Mouse (Mus musculus): ENCODE results near the gene Lrrc74a. TPM values are rescaled to one million over a fixed set of nuclear protein-coding genes. Genes with fewer than 3 reads are reported as not detected.

Gene Lrrc74a
- polyA plus RNA-seq, 1 experiment = not detected

GRCm38 (mm10) chr12:86693389-86693788 is 40.8 kb upstream of the Lrrc74a start:
- Histone ChIP-seq H3K27me3 (ENCODE audit: control insufficient read depth, insufficient read depth, insufficient read length) (no peaks in the 10 kb centered on the region), H3K79me2 (ENCODE audit: control insufficient read depth, insufficient read depth) (no peaks in the 10 kb centered on the region), H3K36me3 (ENCODE audit: control insufficient read depth, insufficient read depth) (no peaks in the 10 kb centered on the region), H3K4me2 (ENCODE audit: low read depth) (no peak overlapping the region), H3ac (ENCODE audit: control insufficient read depth, insufficient read length) (no peak overlapping the region), H3K4me3 (no peak overlapping the region)
- TF ChIP-seq MYOD1 (IDR thresholded peaks at IDR 0.05; ENCODE audit: control insufficient read depth in 1 of 3, insufficient read length in 2 of 3, low read depth in 2 of 3) (no peak), TCF12 (IDR thresholded peaks at IDR 0.05; ENCODE audit: insufficient read depth, poor library complexity, severe bottlenecking) (no peak), SRF (IDR thresholded peaks at IDR 0.05; ENCODE audit: control insufficient read depth, insufficient read length, low read depth) (no peak), MYOG (IDR thresholded peaks at IDR 0.05; ENCODE audit: control insufficient read depth in 1 of 3, insufficient read depth in 1 of 3, insufficient read length in 2 of 3, low read depth in 2 of 3) (no peak), TCF3 (IDR thresholded peaks at IDR 0.05; ENCODE audit: insufficient read length, low read depth) (no peak), USF1 (IDR thresholded peaks at IDR 0.05; ENCODE audit: low read depth) (no peak), POLR2AphosphoS2 (IDR thresholded peaks at IDR 0.05; ENCODE audit: insufficient read length, low read depth) (no peak), MAX (IDR thresholded peaks at IDR 0.05; ENCODE audit: low read depth) (no peak), E2F4 (IDR thresholded peaks at IDR 0.05; ENCODE audit: insufficient read depth) (no peak)

GRCm38 (mm10) chr12:86694441-86694840 is 39.7 kb upstream of the Lrrc74a start:
- no peak overlapping the region for H3ac ChIP-seq (ENCODE audit: control insufficient read depth, insufficient read length)
- peak overlapping the region; percentile 6 for H3K4me2 ChIP-seq (ENCODE audit: low read depth)
- H3K4me3 ChIP-seq = no peak overlapping the region
- no peaks in the 10 kb centered on the region for H3K79me2 ChIP-seq (ENCODE audit: control insufficient read depth, insufficient read depth)
- no peaks in the 10 kb centered on the region for H3K36me3 ChIP-seq (ENCODE audit: control insufficient read depth, insufficient read depth)
- TF ChIP-seq MYOD1 (IDR thresholded peaks at IDR 0.05; ENCODE audit: control insufficient read depth in 1 of 3, insufficient read length in 2 of 3, low read depth in 2 of 3) = no peak
- no peak for TF ChIP-seq MAX (IDR thresholded peaks at IDR 0.05; ENCODE audit: low read depth)
- no peak for TF ChIP-seq REST (IDR thresholded peaks at IDR 0.05; ENCODE audit: insufficient read depth, insufficient read length)
- no peak for TF ChIP-seq E2F4 (IDR thresholded peaks at IDR 0.05; ENCODE audit: insufficient read depth)
- no peak for TF ChIP-seq TCF12 (IDR thresholded peaks at IDR 0.05; ENCODE audit: insufficient read depth, poor library complexity, severe bottlenecking)
- TF ChIP-seq POLR2A (IDR thresholded peaks at IDR 0.05; ENCODE audit: insufficient read length, low read depth) = no peak
- no peak for TF ChIP-seq USF1 (IDR thresholded peaks at IDR 0.05; ENCODE audit: low read depth)
- TF ChIP-seq TCF3 (IDR thresholded peaks at IDR 0.05; ENCODE audit: insufficient read length, low read depth) = no peak
- no peak for TF ChIP-seq CEBPB (IDR thresholded peaks at IDR 0.05; ENCODE audit: insufficient read depth, poor library complexity, severe bottlenecking)
- no peak for TF ChIP-seq SRF (IDR thresholded peaks at IDR 0.05; ENCODE audit: control insufficient read depth, insufficient read length, low read depth)
- no peak for TF ChIP-seq POLR2AphosphoS2 (IDR thresholded peaks at IDR 0.05; ENCODE audit: insufficient read length, low read depth)
- no peak for TF ChIP-seq MYOG (IDR thresholded peaks at IDR 0.05; ENCODE audit: control insufficient read depth in 1 of 3, insufficient read depth in 1 of 3, insufficient read length in 2 of 3, low read depth in 2 of 3)
- H3K27me3 ChIP-seq (ENCODE audit: control insufficient read depth, insufficient read depth, insufficient read length) = no peaks in the 10 kb centered on the region

- Histone ChIP-seq H3K27me3 (ENCODE audit: control insufficient read depth, insufficient read depth, insufficient read length) (no peaks in the 10 kb centered on the region), H3ac (ENCODE audit: control insufficient read depth, insufficient read length) (no peak overlapping the region), H3K79me2 (ENCODE audit: control insufficient read depth, insufficient read depth) (no peaks in the 10 kb centered on the region), H3K4me3 (no peak overlapping the region), H3K36me3 (ENCODE audit: control insufficient read depth, insufficient read depth) (no peaks in the 10 kb centered on the region), H3K4me2 (ENCODE audit: low read depth) (no peak overlapping the region)
- TF ChIP-seq TCF12 (IDR thresholded peaks at IDR 0.05; ENCODE audit: insufficient read depth, poor library complexity, severe bottlenecking) (no peak), E2F4 (IDR thresholded peaks at IDR 0.05; ENCODE audit: insufficient read depth) (no peak)
Observed at GRCm38 (mm10) chr12:86697996-86698395, 36.2 kb upstream of the Lrrc74a start.

- no peaks in the 10 kb centered on the region for H3K36me3 ChIP-seq (ENCODE audit: control insufficient read depth, insufficient read depth)
- H3K27me3 ChIP-seq (ENCODE audit: control insufficient read depth, insufficient read depth, insufficient read length) = no peaks in the 10 kb centered on the region
- no peak overlapping the region for H3ac ChIP-seq (ENCODE audit: control insufficient read depth, insufficient read length)
- TF ChIP-seq USF1 (IDR thresholded peaks at IDR 0.05; ENCODE audit: low read depth) = no peak
- TF ChIP-seq CEBPB (IDR thresholded peaks at IDR 0.05; ENCODE audit: insufficient read depth, poor library complexity, severe bottlenecking) = no peak
- TF ChIP-seq SRF (IDR thresholded peaks at IDR 0.05; ENCODE audit: control insufficient read depth, insufficient read length, low read depth) = no peak
- no peak for TF ChIP-seq MAX (IDR thresholded peaks at IDR 0.05; ENCODE audit: low read depth)
- TF ChIP-seq POLR2AphosphoS2 (IDR thresholded peaks at IDR 0.05; ENCODE audit: insufficient read length, low read depth) = no peak
- no peak for TF ChIP-seq MYOG (IDR thresholded peaks at IDR 0.05; ENCODE audit: control insufficient read depth in 1 of 3, insufficient read depth in 1 of 3, insufficient read length in 2 of 3, low read depth in 2 of 3)
- TF ChIP-seq E2F4 (IDR thresholded peaks at IDR 0.05; ENCODE audit: insufficient read depth) = no peak
- no peak for TF ChIP-seq POLR2A (IDR thresholded peaks at IDR 0.05; ENCODE audit: insufficient read length, low read depth)
- TF ChIP-seq REST (IDR thresholded peaks at IDR 0.05; ENCODE audit: insufficient read depth, insufficient read length) = no peak
- TF ChIP-seq MYOD1 (IDR thresholded peaks at IDR 0.05; ENCODE audit: control insufficient read depth in 1 of 3, insufficient read length in 2 of 3, low read depth in 2 of 3) = no peak
- no peak for TF ChIP-seq TCF12 (IDR thresholded peaks at IDR 0.05; ENCODE audit: insufficient read depth, poor library complexity, severe bottlenecking)
- no peak for TF ChIP-seq TCF3 (IDR thresholded peaks at IDR 0.05; ENCODE audit: insufficient read length, low read depth)
- no peak overlapping the region for H3K4me3 ChIP-seq
- no peaks in the 10 kb centered on the region for H3K79me2 ChIP-seq (ENCODE audit: control insufficient read depth, insufficient read depth)
- H3K4me2 ChIP-seq (ENCODE audit: low read depth) = no peak overlapping the region
Observed at GRCm38 (mm10) chr12:86698537-86698936, 35.6 kb upstream of the Lrrc74a start.

All from myocyte (in vitro differentiated cells).